Mouse (Mus musculus) neural tube, embryonic 11.5 days (tissue): ENCODE measurements around the gene Tnnt3. TPM values are rescaled to one million over a fixed set of nuclear protein-coding genes. Genes with fewer than 3 reads are reported as not detected.

Experiments
- ATAC-seq: fragments of 200-750 bp; cut with Nextera tagmentation; 2 replicates; pipeline ENCODE4 v1.8.0; 2017; ENCODE audit warnings: moderate number of reproducible peaks, mild to moderate bottlenecking, moderate TSS enrichment, moderate library complexity; ENCODE audit not compliant: insufficient read depth, low FRiP score, low TSS enrichment
- DNase-seq: peaks from one replicate; pipeline ENCODE4 v3.0.0-alpha.2; 2015; ENCODE audit warnings: low spot score
- H3K27ac ChIP-seq: fragments of 300-500 bp; sonication (generic); 2 replicates; pipeline ENCODE4 v1.5.1; 2014; ENCODE audit warnings: low read depth, mild to moderate bottlenecking, low read length
- H3K27me3 ChIP-seq: fragments of 300-500 bp; sonication (generic); 2 replicates; pipeline ENCODE4 v1.6.1; 2014; ENCODE audit warnings: mild to moderate bottlenecking, low read length, mixed read lengths; ENCODE audit not compliant: control insufficient read depth, insufficient read depth
- H3K36me3 ChIP-seq: fragments of 300-500 bp; sonication (generic); 2 replicates; pipeline ENCODE4 v1.6.1; 2014; ENCODE audit warnings: mild to moderate bottlenecking, low read length, moderate library complexity, mixed read lengths; ENCODE audit not compliant: control insufficient read depth, insufficient read depth
- H3K4me1 ChIP-seq: fragments of 300-500 bp; sonication (generic); 2 replicates; pipeline ENCODE4 v1.6.1; 2014; ENCODE audit warnings: low read length, mixed read lengths; ENCODE audit not compliant: control insufficient read depth, insufficient read depth
- H3K4me2 ChIP-seq: fragments of 300-500 bp; sonication (generic); 2 replicates; pipeline ENCODE4 v1.6.1; 2014; ENCODE audit warnings: low read depth, mild to moderate bottlenecking, moderate library complexity
- H3K4me3 ChIP-seq: fragments of 300-500 bp; sonication (generic); 2 replicates; pipeline ENCODE4 v1.5.1; 2014; ENCODE audit warnings: low read depth, low read length
- H3K9ac ChIP-seq: fragments of 300-500 bp; sonication (generic); 2 replicates; pipeline ENCODE4 v1.6.1; 2014; ENCODE audit warnings: mild to moderate bottlenecking, low read length
- H3K9me3 ChIP-seq: fragments of 300-500 bp; sonication (generic); 2 replicates; pipeline ENCODE4 v1.6.1; 2016; ENCODE audit warnings: low read length; ENCODE audit not compliant: control insufficient read depth
- WGBS: fragments of 180-500 bp; shearing (Covaris S2); extraction: QIAGEN DNeasy Blood & Tissue Kit; methylation state at CpG from one replicate; pipeline ENCODE4 v1.1.7; 2014; 5-methylcytosine and 5-hydroxymethylcytosine counted together
- polyA plus RNA-seq: library from polyadenylated mRNA; unstranded; fragments of >200 nt; fragmentation: Nextera tagmentation; extraction: Ambion mirVana; gene quantifications from 2 replicates; pipeline ENCODE4 v1.2.1, GENCODE M21; 2014

The Tnnt3 gene
- polyA plus RNA-seq, 1 experiment from 2014 or later: 6.5 TPM

- Histone ChIP-seq H3K27ac (peak overlapping the region; percentile 46; the same call in 1 of the 2 replicates), H3K4me3 (no peak overlapping the region), H3K27me3 (no peaks in the 10 kb centered on the region), H3K36me3 (no peaks in the 10 kb centered on the region), H3K4me1 (peaks cover 17% of the 10 kb centered on the region), H3K9ac (no peak overlapping the region), H3K9me3 (no peaks in the 10 kb centered on the region), H3K4me2 (no peak overlapping the region)
- 8% methylated on average over 6 of the region's 6 CpGs for WGBS
- DNase-seq: no peak
- no peak for ATAC-seq
Observed at GRCm38 (mm10) chr7:142548706-142549105, 50.1 kb downstream of the Tnnt3 start.

GRCm38 (mm10) chr7:142549941-142550763 lies 51.5 kb downstream of the Tnnt3 start:
- Histone ChIP-seq H3K36me3 (no peaks in the 10 kb centered on the region), H3K4me2 (no peak overlapping the region), H3K9me3 (no peaks in the 10 kb centered on the region), H3K27me3 (no peaks in the 10 kb centered on the region), H3K4me1 (peaks cover 24% of the 10 kb centered on the region), H3K27ac (no peak overlapping the region), H3K9ac (no peak overlapping the region), H3K4me3 (no peak overlapping the region)
- WGBS: 80% methylated on average over 10 of the region's 10 CpGs
- ATAC-seq (no peak), DNase-seq (no peak)

- no peak overlapping the region for H3K27ac ChIP-seq
- no peak overlapping the region for H3K4me3 ChIP-seq
- 70% methylated on average over 14 of the region's 14 CpGs for whole genome bisulfite sequencing
- no peak overlapping the region for H3K4me2 ChIP-seq
- H3K27me3 ChIP-seq: no peaks in the 10 kb centered on the region
- H3K9me3 ChIP-seq: no peaks in the 10 kb centered on the region
- no peak for ATAC-seq
- H3K36me3 ChIP-seq: no peaks in the 10 kb centered on the region
- H3K9ac ChIP-seq: no peak overlapping the region
- peaks cover 28% of the 10 kb centered on the region for H3K4me1 ChIP-seq
- no peak for DNase-seq
Observed at GRCm38 (mm10) chr7:142550935-142551373, 52.3 kb downstream of the Tnnt3 start.

- no peaks in the 10 kb centered on the region for H3K27me3 ChIP-seq
- no peak overlapping the region for H3K27ac ChIP-seq
- DNase-seq: no peak
- no peak overlapping the region for H3K4me2 ChIP-seq
- WGBS: 93% methylated on average over 5 of the region's 5 CpGs
- H3K36me3 ChIP-seq: no peaks in the 10 kb centered on the region
- no peak for ATAC-seq
- H3K9ac ChIP-seq: no peak overlapping the region
- H3K4me1 ChIP-seq: peaks cover 28% of the 10 kb centered on the region
- no peak overlapping the region for H3K4me3 ChIP-seq
- no peaks in the 10 kb centered on the region for H3K9me3 ChIP-seq
Observed at GRCm38 (mm10) chr7:142551691-142552090, 53.1 kb downstream of the Tnnt3 start.

GRCm38 (mm10) chr7:142552591-142553416 lies 54.2 kb downstream of the Tnnt3 start:
- DNase-seq (peak; percentile 45), ATAC-seq (no peak)
- 32% methylated on average over 13 of the region's 13 CpGs for WGBS
- H3K27me3 ChIP-seq: no peaks in the 10 kb centered on the region
- no peaks in the 10 kb centered on the region for H3K36me3 ChIP-seq
- H3K4me3 ChIP-seq: no peak overlapping the region
- no peak overlapping the region for H3K4me2 ChIP-seq
- H3K27ac ChIP-seq: peak overlapping the region; percentile 67; the same call in 1 of the 2 replicates
- no peak overlapping the region for H3K9ac ChIP-seq
- peaks cover 28% of the 10 kb centered on the region for H3K4me1 ChIP-seq
- H3K9me3 ChIP-seq: no peaks in the 10 kb centered on the region

GRCm38 (mm10) chr7:142553417-142554335 lies 55.0 kb downstream of the Tnnt3 start:
- 31% methylated on average over 11 of the region's 11 CpGs for WGBS
- Histone ChIP-seq H3K27me3 (no peaks in the 10 kb centered on the region), H3K4me1 (peaks cover 23% of the 10 kb centered on the region), H3K4me3 (no peak overlapping the region), H3K9me3 (no peaks in the 10 kb centered on the region), H3K36me3 (no peaks in the 10 kb centered on the region), H3K27ac (peak overlapping the region; percentile 67), H3K9ac (no peak overlapping the region), H3K4me2 (no peak overlapping the region)
- no peak for DNase-seq
- no peak for ATAC-seq

- H3K9ac ChIP-seq: no peak overlapping the region
- 0 out of 2 replicates have a peak overlapping the region, but pooled peaks have one; percentile 34 for H3K27ac ChIP-seq
- DNase-seq (no peak), ATAC-seq (no peak)
- H3K27me3 ChIP-seq: no peaks in the 10 kb centered on the region
- H3K4me1 ChIP-seq: peaks cover 18% of the 10 kb centered on the region
- no peak overlapping the region for H3K4me3 ChIP-seq
- WGBS: 63% methylated on average over 1 of the region's 1 CpGs
- no peaks in the 10 kb centered on the region for H3K36me3 ChIP-seq
- H3K9me3 ChIP-seq: no peaks in the 10 kb centered on the region
- H3K4me2 ChIP-seq: no peak overlapping the region
Observed at GRCm38 (mm10) chr7:142554625-142555024, 56.0 kb downstream of the Tnnt3 start.

GRCm38 (mm10) chr7:142555366-142556088 lies 56.9 kb downstream of the Tnnt3 start:
- H3K9ac ChIP-seq: no peak overlapping the region
- no peaks in the 10 kb centered on the region for H3K27me3 ChIP-seq
- H3K4me1 ChIP-seq: peaks cover 18% of the 10 kb centered on the region
- no peak overlapping the region for H3K4me2 ChIP-seq
- no peak for DNase-seq
- H3K9me3 ChIP-seq: no peaks in the 10 kb centered on the region
- H3K4me3 ChIP-seq: no peak overlapping the region
- 86% methylated on average over 8 of the region's 8 CpGs for WGBS
- ATAC-seq: no peak
- H3K27ac ChIP-seq: no peak overlapping the region
- H3K36me3 ChIP-seq: no peaks in the 10 kb centered on the region
